Mouse (Mus musculus): ENCODE results near the gene Msi2. TPM values are rescaled to one million over a fixed set of nuclear protein-coding genes. Genes with fewer than 3 reads are reported as not detected.

The Msi2 gene
- polyA plus RNA-seq, 1 experiment from 2014 or later = 21.3 TPM

GRCm38 (mm10) chr11:88668345-88668744, 50.0 kb downstream of the Msi2 start:
- Histone ChIP-seq H3K9ac (no peak overlapping the region), H3K36me3 (peaks cover 72% of the 10 kb centered on the region), H3K27me3 (no peaks in the 10 kb centered on the region), H3K4me2 (replicated peaks) (no peak overlapping the region), H3K4me1 (0 out of 2 replicates have a peak, but pooled peaks cover 8% of the 10 kb centered on the region), H3K9me3 (no peaks in the 10 kb centered on the region), H3K27ac (no peak overlapping the region), H3K4me3 (no peak overlapping the region)
- no peak for ATAC-seq (ENCODE audit: low FRiP score, low read depth)
- 94% methylated on average over 14 of the region's 14 CpGs for WGBS

DNA sequence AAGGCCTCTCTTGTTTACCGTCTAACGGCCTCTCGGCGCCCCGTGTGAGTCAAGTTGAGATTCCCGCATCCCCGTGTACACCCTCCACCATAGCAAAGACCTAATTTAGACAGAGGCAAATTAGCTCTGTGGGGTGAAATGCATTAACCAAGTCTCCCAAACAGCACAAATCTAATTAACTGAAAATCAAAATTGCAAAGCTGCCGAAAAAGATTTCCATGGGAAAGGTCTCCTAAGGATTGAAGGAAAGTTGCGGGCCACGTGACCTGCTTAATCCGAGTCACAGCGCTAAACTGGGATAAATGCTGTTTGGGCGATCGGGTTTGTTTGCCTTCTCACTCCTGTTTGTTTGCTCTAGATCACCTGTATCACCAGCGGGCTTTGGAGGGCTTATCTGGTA, 52.5 kb downstream of the Msi2 start:
- ATAC-seq (ENCODE audit: low FRiP score, low read depth) = no peak
- H3K27ac ChIP-seq = no peak overlapping the region

GRCm38 (mm10) chr11:88661444-88662180, 56.7 kb downstream of the Msi2 start:
- Histone ChIP-seq H3K4me3 (no peak overlapping the region), H3K9me3 (no peaks in the 10 kb centered on the region), H3K27ac (peak overlapping the region; percentile 55), H3K27me3 (no peaks in the 10 kb centered on the region), H3K36me3 (peaks cover 45% of the 10 kb centered on the region), H3K9ac (no peak overlapping the region), H3K4me2 (replicated peaks) (no peak overlapping the region), H3K4me1 (peaks cover 41% of the 10 kb centered on the region)
- ATAC-seq (ENCODE audit: low FRiP score, low read depth) = no peak
- WGBS = 83% methylated on average over 11 of the region's 11 CpGs

More for the DNA sequence above, 52.5 kb downstream of the Msi2 start:
- H3K4me3 ChIP-seq = no peak overlapping the region
- no peak overlapping the region for H3K4me2 ChIP-seq (replicated peaks)
- peaks cover 61% of the 10 kb centered on the region for H3K36me3 ChIP-seq
- 82% methylated on average over 15 of the region's 15 CpGs for WGBS
- H3K9ac ChIP-seq = no peak overlapping the region
- peaks cover 30% of the 10 kb centered on the region for H3K4me1 ChIP-seq
- H3K27me3 ChIP-seq = no peaks in the 10 kb centered on the region
- H3K9me3 ChIP-seq = no peaks in the 10 kb centered on the region

DNA sequence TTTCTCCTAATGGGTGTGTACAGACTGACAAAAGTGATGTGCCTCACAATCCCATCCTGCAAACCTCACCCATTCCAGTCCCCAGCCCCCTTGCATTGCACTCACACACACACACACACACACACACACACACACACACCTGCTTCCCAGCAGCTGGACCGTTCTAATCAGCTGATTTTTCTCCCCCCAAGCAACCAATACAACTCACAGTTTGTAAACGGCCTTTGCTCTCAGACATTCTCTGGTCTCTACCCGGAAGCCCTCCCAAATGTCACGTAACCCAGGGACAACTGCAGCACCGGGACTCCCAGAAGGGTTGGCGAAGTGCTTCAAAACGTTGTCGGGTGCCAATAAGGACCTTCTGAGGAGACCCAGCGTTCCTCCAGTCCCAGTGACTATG, 57.9 kb downstream of the Msi2 start:
- 57% methylated on average over 9 of the region's 9 CpGs for WGBS
- Histone ChIP-seq H3K4me1 (peaks cover 46% of the 10 kb centered on the region), H3K27me3 (no peaks in the 10 kb centered on the region), H3K4me2 (replicated peaks) (no peak overlapping the region), H3K4me3 (no peak overlapping the region), H3K9ac (no peak overlapping the region), H3K36me3 (peaks cover 36% of the 10 kb centered on the region), H3K27ac (no peak overlapping the region), H3K9me3 (no peaks in the 10 kb centered on the region)
- ATAC-seq (ENCODE audit: low FRiP score, low read depth) = no peak

DNA sequence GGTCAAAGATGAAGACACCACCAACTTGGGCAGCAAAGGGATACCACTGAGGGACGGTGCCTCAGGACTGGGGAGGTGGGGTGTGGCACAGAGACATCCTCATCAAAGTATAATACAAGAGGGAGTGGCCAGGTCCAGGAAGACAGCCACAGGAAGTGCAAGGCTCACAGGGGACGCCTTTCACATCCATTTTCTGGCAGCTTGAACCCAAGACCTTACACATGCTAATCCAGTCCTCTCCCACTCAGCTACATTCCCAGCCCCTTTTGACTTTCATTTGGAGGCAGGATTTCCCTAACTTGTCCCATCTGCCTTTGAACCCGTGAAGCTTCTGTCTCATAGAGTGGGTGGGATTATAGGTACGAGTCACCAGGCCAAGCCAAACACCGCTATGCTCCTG, 59.4 kb downstream of the Msi2 start:
- peaks cover 48% of the 10 kb centered on the region for H3K4me1 ChIP-seq
- H3K4me3 ChIP-seq = no peak overlapping the region
- H3K9ac ChIP-seq = no peak overlapping the region
- H3K27ac ChIP-seq = no peak overlapping the region
- peaks cover 34% of the 10 kb centered on the region for H3K36me3 ChIP-seq
- no peaks in the 10 kb centered on the region for H3K27me3 ChIP-seq
- WGBS = 90% methylated on average over 5 of the region's 5 CpGs
- no peak for ATAC-seq (ENCODE audit: low FRiP score, low read depth)
- H3K9me3 ChIP-seq = no peaks in the 10 kb centered on the region
- no peak overlapping the region for H3K4me2 ChIP-seq (replicated peaks)

- no peaks in the 10 kb centered on the region for H3K27me3 ChIP-seq
- no peak overlapping the region for H3K4me3 ChIP-seq
- H3K4me2 ChIP-seq (replicated peaks) = no peak overlapping the region
- no peaks in the 10 kb centered on the region for H3K9me3 ChIP-seq
- H3K4me1 ChIP-seq = peaks cover 38% of the 10 kb centered on the region
- H3K9ac ChIP-seq = no peak overlapping the region
- 85% methylated on average over 8 of the region's 8 CpGs for WGBS
- peaks cover 24% of the 10 kb centered on the region for H3K36me3 ChIP-seq
- ATAC-seq (ENCODE audit: low FRiP score, low read depth) = no peak
- H3K27ac ChIP-seq = peak overlapping the region; percentile 65
Observed at GRCm38 (mm10) chr11:88655786-88656185, 62.5 kb downstream of the Msi2 start.

GRCm38 (mm10) chr11:88655214-88655566, 63.1 kb downstream of the Msi2 start:
- WGBS = 76% methylated on average over 3 of the region's 3 CpGs
- peak overlapping the region; percentile 39; the same call in 1 of the 2 replicates for H3K27ac ChIP-seq
- H3K9me3 ChIP-seq = no peaks in the 10 kb centered on the region
- peaks cover 24% of the 10 kb centered on the region for H3K36me3 ChIP-seq
- no peak overlapping the region for H3K4me3 ChIP-seq
- no peak overlapping the region for H3K9ac ChIP-seq
- peaks cover 38% of the 10 kb centered on the region for H3K4me1 ChIP-seq
- ATAC-seq (ENCODE audit: low FRiP score, low read depth) = no peak
- no peak overlapping the region for H3K4me2 ChIP-seq (replicated peaks)
- no peaks in the 10 kb centered on the region for H3K27me3 ChIP-seq

GRCm38 (mm10) chr11:88654391-88655213, 63.7 kb downstream of the Msi2 start:
- no peak overlapping the region for H3K9ac ChIP-seq
- H3K36me3 ChIP-seq = peaks cover 18% of the 10 kb centered on the region

GRCm38 (mm10) chr11:88650275-88650674, 68.0 kb downstream of the Msi2 start:
- H3K9me3 ChIP-seq = no peaks in the 10 kb centered on the region
- no peak overlapping the region for H3K9ac ChIP-seq
- 0 out of 2 replicates have a peak overlapping the region, but pooled peaks have one; percentile 15 for H3K4me2 ChIP-seq (replicated peaks)
- 48% methylated on average over 4 of the region's 4 CpGs for WGBS
- H3K4me1 ChIP-seq = peaks cover 57% of the 10 kb centered on the region
- peaks cover 13% of the 10 kb centered on the region for H3K36me3 ChIP-seq
- no peak overlapping the region for H3K27ac ChIP-seq
- no peaks in the 10 kb centered on the region for H3K27me3 ChIP-seq
- no peak overlapping the region for H3K4me3 ChIP-seq
- ATAC-seq (ENCODE audit: low FRiP score, low read depth) = no peak

More at GRCm38 (mm10) chr11:88654391-88655213, 63.7 kb downstream of the Msi2 start:
- H3K27me3 ChIP-seq = no peaks in the 10 kb centered on the region
- H3K4me3 ChIP-seq = no peak overlapping the region
- WGBS = 85% methylated on average over 18 of the region's 18 CpGs
- H3K9me3 ChIP-seq = no peaks in the 10 kb centered on the region
- no peak for ATAC-seq (ENCODE audit: low FRiP score, low read depth)
- peaks cover 36% of the 10 kb centered on the region for H3K4me1 ChIP-seq
- H3K4me2 ChIP-seq (replicated peaks) = no peak overlapping the region
- peak overlapping the region; percentile 39 for H3K27ac ChIP-seq

DNA sequence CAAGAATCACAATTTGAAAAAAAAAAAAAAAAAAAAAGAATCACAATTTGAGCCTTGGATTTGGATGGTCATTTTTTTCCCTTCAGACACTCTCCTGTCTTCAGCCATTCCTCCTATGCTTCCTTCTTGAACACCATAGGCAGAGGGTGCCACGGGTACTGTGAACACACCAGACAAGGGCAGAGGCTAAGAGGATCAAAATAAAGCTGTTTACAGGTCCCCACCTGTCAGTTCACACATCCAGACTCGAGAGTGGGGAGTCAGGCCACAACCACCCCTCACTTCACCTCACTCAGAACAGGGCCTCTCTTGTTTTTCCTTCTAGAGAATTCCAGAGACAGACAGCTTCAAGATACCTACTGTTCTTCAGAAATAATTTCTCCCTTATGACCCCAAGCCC, 69.3 kb downstream of the Msi2 start:
- no peak overlapping the region for H3K4me3 ChIP-seq
- H3K9ac ChIP-seq = no peak overlapping the region
- ATAC-seq (ENCODE audit: low FRiP score, low read depth) = no peak
- peaks cover 59% of the 10 kb centered on the region for H3K4me1 ChIP-seq
- WGBS = 50% methylated on average over 2 of the region's 2 CpGs
- no peak overlapping the region for H3K27ac ChIP-seq
- no peaks in the 10 kb centered on the region for H3K9me3 ChIP-seq
- no peak overlapping the region for H3K4me2 ChIP-seq (replicated peaks)
- H3K36me3 ChIP-seq = peaks cover 16% of the 10 kb centered on the region
- H3K27me3 ChIP-seq = no peaks in the 10 kb centered on the region

- 28% methylated on average over 5 of the region's 5 CpGs for WGBS
- Histone ChIP-seq H3K4me2 (replicated peaks) (0 out of 2 replicates have a peak overlapping the region, but pooled peaks have one; percentile 14), H3K9ac (no peak overlapping the region), H3K9me3 (no peaks in the 10 kb centered on the region), H3K36me3 (peaks cover 16% of the 10 kb centered on the region), H3K27me3 (no peaks in the 10 kb centered on the region), H3K27ac (no peak overlapping the region; the same call in 1 of the 2 replicates), H3K4me1 (peaks cover 59% of the 10 kb centered on the region), H3K4me3 (no peak overlapping the region)
- ATAC-seq (ENCODE audit: low FRiP score, low read depth) = 0 out of 2 replicates have a peak, but pooled peaks have one; percentile 32
Observed at GRCm38 (mm10) chr11:88648407-88648806, 69.9 kb downstream of the Msi2 start.

- peaks cover 51% of the 10 kb centered on the region for H3K4me1 ChIP-seq
- ATAC-seq (ENCODE audit: low FRiP score, low read depth) = no peak
- H3K9ac ChIP-seq = no peak overlapping the region
- peaks cover 25% of the 10 kb centered on the region for H3K36me3 ChIP-seq
- 85% methylated on average over 6 of the region's 6 CpGs for WGBS
- H3K4me3 ChIP-seq = no peak overlapping the region
- no peaks in the 10 kb centered on the region for H3K9me3 ChIP-seq
- H3K27me3 ChIP-seq = no peaks in the 10 kb centered on the region
- no peak overlapping the region for H3K4me2 ChIP-seq (replicated peaks)
- H3K27ac ChIP-seq = no peak overlapping the region
Observed at GRCm38 (mm10) chr11:88646493-88646892, 71.8 kb downstream of the Msi2 start.
